Mouse (Mus musculus): ENCODE measurements around the gene Utrn. TPM values are rescaled to one million over a fixed set of nuclear protein-coding genes. Genes with fewer than 3 reads are reported as not detected.

Gene Utrn
- polyA plus RNA-seq, 1 experiment from 2014 or later: 23.0 TPM

GRCm38 (mm10) chr10:12731459-12731858 lies 137.7 kb downstream of the Utrn start:
- H3K36me3 ChIP-seq (ENCODE audit: control insufficient read depth, insufficient read depth, low read length): peaks cover 16% of the 10 kb centered on the region; the same call in 1 of the 2 replicates
- no peaks in the 10 kb centered on the region for H3K9me3 ChIP-seq (ENCODE audit: control insufficient read depth, low read length)
- H3K9ac ChIP-seq (ENCODE audit: low read depth, low read length): no peak overlapping the region
- no peak overlapping the region for H3K27ac ChIP-seq (ENCODE audit: low read depth, low read length)
- H3K4me3 ChIP-seq (ENCODE audit: low read depth, low read length): no peak overlapping the region
- ATAC-seq (replicated peaks; ENCODE audit: low FRiP score) (no peak), DNase-seq (ENCODE audit: low spot score) (no peak)
- H3K4me1 ChIP-seq (replicated peaks; ENCODE audit: control insufficient read depth, insufficient read depth, low read length): no peaks in the 10 kb centered on the region; the same call in 1 of the 2 replicates
- WGBS: 84% methylated on average over 5 of the region's 5 CpGs
- H3K27me3 ChIP-seq (replicated peaks; ENCODE audit: control insufficient read depth, insufficient read depth, low read length): no peaks in the 10 kb centered on the region
- H3K4me2 ChIP-seq: no peak overlapping the region

GRCm38 (mm10) chr10:12729635-12730034 lies 139.5 kb downstream of the Utrn start:
- Histone ChIP-seq H3K9me3 (ENCODE audit: control insufficient read depth, low read length) (no peaks in the 10 kb centered on the region), H3K9ac (ENCODE audit: low read depth, low read length) (no peak overlapping the region), H3K4me1 (replicated peaks; ENCODE audit: control insufficient read depth, insufficient read depth, low read length) (no peaks in the 10 kb centered on the region; the same call in none of the 2 replicates), H3K27me3 (replicated peaks; ENCODE audit: control insufficient read depth, insufficient read depth, low read length) (no peaks in the 10 kb centered on the region), H3K4me2 (no peak overlapping the region), H3K4me3 (ENCODE audit: low read depth, low read length) (no peak overlapping the region), H3K36me3 (ENCODE audit: control insufficient read depth, insufficient read depth, low read length) (peaks cover 9% of the 10 kb centered on the region; the same call in 1 of the 2 replicates), H3K27ac (ENCODE audit: low read depth, low read length) (no peak overlapping the region)
- 57% methylated on average over 1 of the region's 1 CpGs for WGBS
- ATAC-seq (replicated peaks; ENCODE audit: low FRiP score) (no peak), DNase-seq (ENCODE audit: low spot score) (no peak)

- Histone ChIP-seq H3K36me3 (ENCODE audit: control insufficient read depth, insufficient read depth, low read length) (peaks cover 7% of the 10 kb centered on the region; the same call in 1 of the 2 replicates), H3K4me3 (ENCODE audit: low read depth, low read length) (no peak overlapping the region), H3K27ac (ENCODE audit: low read depth, low read length) (no peak overlapping the region), H3K9me3 (ENCODE audit: control insufficient read depth, low read length) (no peaks in the 10 kb centered on the region), H3K4me1 (replicated peaks; ENCODE audit: control insufficient read depth, insufficient read depth, low read length) (no peaks in the 10 kb centered on the region; the same call in none of the 2 replicates), H3K27me3 (replicated peaks; ENCODE audit: control insufficient read depth, insufficient read depth, low read length) (no peaks in the 10 kb centered on the region), H3K9ac (ENCODE audit: low read depth, low read length) (no peak overlapping the region), H3K4me2 (no peak overlapping the region)
- DNase-seq (ENCODE audit: low spot score): no peak
- ATAC-seq (replicated peaks; ENCODE audit: low FRiP score): no peak; the same call in 1 of the 2 replicates
- WGBS: 53% methylated on average over 5 of the region's 5 CpGs
Measured at GRCm38 (mm10) chr10:12729033-12729432, 140.1 kb downstream of the Utrn start.

- WGBS: 81% methylated on average over 3 of the region's 3 CpGs
Measured at GRCm38 (mm10) chr10:12727881-12728280, 141.3 kb downstream of the Utrn start.

GRCm38 (mm10) chr10:12726041-12726608 lies 143.0 kb downstream of the Utrn start:
- Histone ChIP-seq H3K27ac (ENCODE audit: low read depth, low read length) (no peak overlapping the region), H3K36me3 (ENCODE audit: control insufficient read depth, insufficient read depth, low read length) (peaks cover 3% of the 10 kb centered on the region; the same call in 1 of the 2 replicates), H3K9ac (ENCODE audit: low read depth, low read length) (no peak overlapping the region), H3K4me3 (ENCODE audit: low read depth, low read length) (no peak overlapping the region), H3K4me1 (replicated peaks; ENCODE audit: control insufficient read depth, insufficient read depth, low read length) (no peaks in the 10 kb centered on the region; the same call in none of the 2 replicates), H3K4me2 (no peak overlapping the region), H3K27me3 (replicated peaks; ENCODE audit: control insufficient read depth, insufficient read depth, low read length) (no peaks in the 10 kb centered on the region), H3K9me3 (ENCODE audit: control insufficient read depth, low read length) (no peaks in the 10 kb centered on the region)
- ATAC-seq (replicated peaks; ENCODE audit: low FRiP score) (no peak), DNase-seq (ENCODE audit: low spot score) (no peak)
- 80% methylated on average over 13 of the region's 13 CpGs for WGBS

More at GRCm38 (mm10) chr10:12727881-12728280, 141.3 kb downstream of the Utrn start:
- Histone ChIP-seq H3K4me1 (replicated peaks; ENCODE audit: control insufficient read depth, insufficient read depth, low read length) (no peaks in the 10 kb centered on the region; the same call in none of the 2 replicates), H3K27me3 (replicated peaks; ENCODE audit: control insufficient read depth, insufficient read depth, low read length) (no peaks in the 10 kb centered on the region), H3K36me3 (ENCODE audit: control insufficient read depth, insufficient read depth, low read length) (peaks cover 3% of the 10 kb centered on the region; the same call in 1 of the 2 replicates), H3K9ac (ENCODE audit: low read depth, low read length) (no peak overlapping the region), H3K4me3 (ENCODE audit: low read depth, low read length) (no peak overlapping the region), H3K27ac (ENCODE audit: low read depth, low read length) (no peak overlapping the region), H3K4me2 (no peak overlapping the region), H3K9me3 (ENCODE audit: control insufficient read depth, low read length) (no peaks in the 10 kb centered on the region)
- ATAC-seq (replicated peaks; ENCODE audit: low FRiP score) (no peak), DNase-seq (ENCODE audit: low spot score) (no peak)

- H3K9me3 ChIP-seq (ENCODE audit: control insufficient read depth, low read length): no peaks in the 10 kb centered on the region
- no peak for ATAC-seq (replicated peaks; ENCODE audit: low FRiP score)
Measured at GRCm38 (mm10) chr10:12724247-12725001, 144.7 kb downstream of the Utrn start.

GRCm38 (mm10) chr10:12723269-12723668 lies 145.9 kb downstream of the Utrn start:
- 49% methylated on average over 3 of the region's 3 CpGs for whole genome bisulfite sequencing
- no peak overlapping the region for H3K4me3 ChIP-seq (ENCODE audit: low read depth, low read length)
- H3K9ac ChIP-seq (ENCODE audit: low read depth, low read length): no peak overlapping the region
- no peaks in the 10 kb centered on the region; the same call in none of the 2 replicates for H3K4me1 ChIP-seq (replicated peaks; ENCODE audit: control insufficient read depth, insufficient read depth, low read length)
- no peaks in the 10 kb centered on the region for H3K27me3 ChIP-seq (replicated peaks; ENCODE audit: control insufficient read depth, insufficient read depth, low read length)
- ATAC-seq (replicated peaks; ENCODE audit: low FRiP score) (peak; percentile 78), DNase-seq (ENCODE audit: low spot score) (no peak)
- H3K36me3 ChIP-seq (ENCODE audit: control insufficient read depth, insufficient read depth, low read length): peaks cover 3% of the 10 kb centered on the region; the same call in 1 of the 2 replicates
- no peak overlapping the region for H3K4me2 ChIP-seq
- no peak overlapping the region for H3K27ac ChIP-seq (ENCODE audit: low read depth, low read length)
- no peaks in the 10 kb centered on the region for H3K9me3 ChIP-seq (ENCODE audit: control insufficient read depth, low read length)

More at GRCm38 (mm10) chr10:12724247-12725001, 144.7 kb downstream of the Utrn start:
- no peak for DNase-seq (ENCODE audit: low spot score)
- no peak overlapping the region for H3K27ac ChIP-seq (ENCODE audit: low read depth, low read length)
- H3K36me3 ChIP-seq (ENCODE audit: control insufficient read depth, insufficient read depth, low read length): peaks cover 3% of the 10 kb centered on the region; the same call in 1 of the 2 replicates
- no peak overlapping the region for H3K9ac ChIP-seq (ENCODE audit: low read depth, low read length)
- H3K4me2 ChIP-seq: no peak overlapping the region
- H3K4me1 ChIP-seq (replicated peaks; ENCODE audit: control insufficient read depth, insufficient read depth, low read length): no peaks in the 10 kb centered on the region; the same call in none of the 2 replicates
- 81% methylated on average over 14 of the region's 14 CpGs for WGBS
- H3K27me3 ChIP-seq (replicated peaks; ENCODE audit: control insufficient read depth, insufficient read depth, low read length): no peaks in the 10 kb centered on the region
- no peak overlapping the region for H3K4me3 ChIP-seq (ENCODE audit: low read depth, low read length)

- Histone ChIP-seq H3K9ac (ENCODE audit: low read depth, low read length) (no peak overlapping the region), H3K27me3 (replicated peaks; ENCODE audit: control insufficient read depth, insufficient read depth, low read length) (no peaks in the 10 kb centered on the region), H3K4me3 (ENCODE audit: low read depth, low read length) (no peak overlapping the region), H3K36me3 (ENCODE audit: control insufficient read depth, insufficient read depth, low read length) (peaks cover 3% of the 10 kb centered on the region; the same call in 1 of the 2 replicates), H3K27ac (ENCODE audit: low read depth, low read length) (no peak overlapping the region), H3K9me3 (ENCODE audit: control insufficient read depth, low read length) (no peaks in the 10 kb centered on the region), H3K4me1 (replicated peaks; ENCODE audit: control insufficient read depth, insufficient read depth, low read length) (no peaks in the 10 kb centered on the region; the same call in none of the 2 replicates), H3K4me2 (no peak overlapping the region)
- WGBS: 96% methylated on average over 2 of the region's 2 CpGs
- DNase-seq (ENCODE audit: low spot score) (no peak), ATAC-seq (replicated peaks; ENCODE audit: low FRiP score) (no peak)
Measured at GRCm38 (mm10) chr10:12722111-12722510, 147.1 kb downstream of the Utrn start.

All from liver, embryonic 11.5 days (tissue).